Mouse (Mus musculus): ENCODE results near the gene Rap1gap2. TPM values are rescaled to one million over a fixed set of nuclear protein-coding genes. Genes with fewer than 3 reads are reported as not detected.

Rap1gap2 gene
- total and polyA plus RNA-seq, 3 experiments: 55.4 to 79.8 (median 76.6) TPM

- no peaks in the 10 kb centered on the region for H3K27me3 ChIP-seq (replicated peaks)
- peak overlapping the region; percentile 83 for H3K4me2 ChIP-seq (ENCODE audit: insufficient read depth, low read depth, poor library complexity, severe bottlenecking)
- H3K4me1 ChIP-seq (ENCODE audit: control insufficient read depth in 1 of 2, insufficient read depth in 2 of 2): peaks cover 28 to 69% of the 10 kb centered on the region in 2 experiments
- H3K79me2 ChIP-seq (replicated peaks; ENCODE audit: control insufficient read depth, extremely low read depth, insufficient read depth, poor library complexity, severe bottlenecking): peaks cover 39% of the 10 kb centered on the region
- dilution Hi-C loops (cut with MboI; ENCODE audit: extremely low pct_ligation_motif_present, extremely low pct_unique_long_range_greater_than_20kb, low sequenced_read_pairs): no loop called here
- in situ Hi-C loops (cut with MboI; ENCODE audit: low pct_ligation_motif_present, low pct_unique_long_range_greater_than_20kb, low sequenced_read_pairs): loop anchor here (5.0 to 10.0 kb wide), 2 partner anchors 36 to 129 kb away; no protein-coding TSS in a partner anchor
- H3K27ac ChIP-seq (ENCODE audit: insufficient read depth, low read depth): peak overlapping the region; percentile 98
- peak; percentile 94 for DNase-seq (ENCODE audit: extremely low read depth)
- H3K36me3 ChIP-seq (replicated peaks in 1 of 2; ENCODE audit: control insufficient read depth in 1 of 2, insufficient read depth in 1 of 2, low read length in 1 of 2): peaks cover 2 to 17% of the 10 kb centered on the region in 2 experiments
- peak overlapping the region; percentile 97 for H3K9ac ChIP-seq (ENCODE audit: insufficient read depth, low read depth)
- TF ChIP-seq MXI1 (IDR thresholded peaks at IDR 0.05; ENCODE audit: low read depth, low read length): peak; percentile 97
- TF ChIP-seq GABPA (IDR thresholded peaks at IDR 0.05; ENCODE audit: insufficient replicate concordance, low read depth, low read length): no peak
- TF ChIP-seq POLR2AphosphoS2 (IDR thresholded peaks at IDR 0.05; ENCODE audit: low read depth, low read length): peak; percentile 66; the same call in 1 of the 2 replicates
- TF ChIP-seq ZNF384 (IDR thresholded peaks at IDR 0.05; ENCODE audit: low read depth, low read length): 0 out of 2 replicates have a peak, but pooled peaks have one; percentile 40
- TF ChIP-seq HCFC1 (IDR thresholded peaks at IDR 0.05; ENCODE audit: low read depth, low read length): peak; percentile 55
- TF ChIP-seq CHD2 (IDR thresholded peaks at IDR 0.05; ENCODE audit: low read length): peak; percentile 79
- TF ChIP-seq TBP (conservative IDR thresholded peaks at IDR 0.05; ENCODE audit: low read depth, low read length): peak; percentile 86
- TF ChIP-seq ZKSCAN1 (IDR thresholded peaks at IDR 0.05; ENCODE audit: borderline replicate concordance, low read depth, low read length): no peak
- no peak for TF ChIP-seq ZC3H11A (IDR thresholded peaks at IDR 0.05; ENCODE audit: low read depth, low read length)
- peak; percentile 95 for TF ChIP-seq RCOR1 (conservative IDR thresholded peaks at IDR 0.05; ENCODE audit: low read depth, low read length)
- TF ChIP-seq MYC (IDR thresholded peaks at IDR 0.05; ENCODE audit: low read depth, low read length): peak; percentile 98
- TF ChIP-seq MAFK (IDR thresholded peaks at IDR 0.05; ENCODE audit: insufficient replicate concordance, low read length): peak; percentile 67; the same call in 1 of the 2 replicates
- TF ChIP-seq ELF1 (IDR thresholded peaks at IDR 0.05; ENCODE audit: low read depth, low read length): peak; percentile 51
- peak; percentile 93 for TF ChIP-seq ETS1 (conservative IDR thresholded peaks at IDR 0.05; ENCODE audit: low read depth, low read length)
- TF ChIP-seq MEF2A (IDR thresholded peaks at IDR 0.05; ENCODE audit: borderline replicate concordance, low read depth, low read length): peak; percentile 95
- no peak for TF ChIP-seq USF1 (IDR thresholded peaks at IDR 0.05; ENCODE audit: low read depth, low read length)
- TF ChIP-seq ZMIZ1 (IDR thresholded peaks at IDR 0.05; ENCODE audit: low read depth, low read length): peak; percentile 86
- peak; percentile 22; the same call in 1 of the 2 replicates for TF ChIP-seq SMC3 (IDR thresholded peaks at IDR 0.05; ENCODE audit: low read depth, low read length)
- 0 out of 2 replicates have a peak, but pooled peaks have one; percentile 71 for TF ChIP-seq KAT2A (IDR thresholded peaks at IDR 0.05; ENCODE audit: insufficient replicate concordance, low read length)
- TF ChIP-seq TCF12 (IDR thresholded peaks at IDR 0.05; ENCODE audit: low read depth, low read length): peak; percentile 95
- TF ChIP-seq RAD21 (IDR thresholded peaks at IDR 0.05; ENCODE audit: low read depth, low read length): no peak; the same call in 1 of the 2 replicates
- TF ChIP-seq BHLHE40 (IDR thresholded peaks at IDR 0.05; ENCODE audit: low read depth, low read length): peak; percentile 100
- no peak for TF ChIP-seq CTCF (conservative IDR thresholded peaks at IDR 0.05 in 1 of 2, IDR thresholded peaks at IDR 0.05 in 1 of 2; ENCODE audit: low read depth in 2 of 2, low read length in 2 of 2)
- TF ChIP-seq POLR2A (IDR thresholded peaks at IDR 0.05; ENCODE audit: low read depth, low read length): peak; percentile 86
- peak; percentile 82 for TF ChIP-seq NELFE (IDR thresholded peaks at IDR 0.05; ENCODE audit: low read depth, low read length)
- peak; percentile 10; the same call in 1 of the 2 replicates for TF ChIP-seq NRF1 (IDR thresholded peaks at IDR 0.05; ENCODE audit: low read depth, low read length)
- TF ChIP-seq IRF4 (IDR thresholded peaks at IDR 0.05; ENCODE audit: low read depth, low read length): peak; percentile 100
- peak; percentile 97 for TF ChIP-seq MAX (IDR thresholded peaks at IDR 0.05; ENCODE audit: low read length)
- peak; percentile 94 for TF ChIP-seq SIN3A (IDR thresholded peaks at IDR 0.05; ENCODE audit: low read length)
- no peak for TF ChIP-seq MAZ (IDR thresholded peaks at IDR 0.05; ENCODE audit: low read depth, low read length)
- TF ChIP-seq PAX5 (IDR thresholded peaks at IDR 0.05; ENCODE audit: low read length): no peak
- TF ChIP-seq EP300 (IDR thresholded peaks at IDR 0.05; ENCODE audit: low read length): peak; percentile 96
- peak; percentile 95 for TF ChIP-seq JUN (IDR thresholded peaks at IDR 0.05; ENCODE audit: insufficient read depth, low read depth, low read length)
- TF ChIP-seq JUND (conservative IDR thresholded peaks at IDR 0.05; ENCODE audit: low read depth, low read length): peak; percentile 98
- peak overlapping the region; percentile 55 to 90 (median 68) for H3K4me3 ChIP-seq (replicated peaks in 1 of 3; ENCODE audit: low read depth in 2 of 3, low read length in 2 of 3, poor library complexity in 1 of 3)
- H3K9me3 ChIP-seq (replicated peaks; ENCODE audit: low read length): no peaks in the 10 kb centered on the region
These were observed 87.3 kb downstream of the Rap1gap2 start for GRCm38 (mm10) chr11:74523210-74523951.
